Mouse (Mus musculus) midbrain, embryonic 11.5 days (tissue): Measurements from ENCODE around the gene Prex1. TPM values are rescaled to one million over a fixed set of nuclear protein-coding genes. Genes with fewer than 3 reads are reported as not detected.
A peak's percentile ranks its signal among the peaks of the same experiment; 100 is the strongest.
"Not testable (repeated sequence)": the region's sequence is repeated elsewhere in the genome, so short reads cannot be mapped to it uniquely, and the experiment has no call there.

Source experiments
- ATAC-seq: fragments of 200-750 bp; cut with Nextera tagmentation; 2 replicates; pipeline ENCODE4 v1.8.0; 2017; ENCODE audit warnings: moderate TSS enrichment, moderate library complexity; ENCODE audit not compliant: low FRiP score
- DNase-seq: peaks from one replicate; pipeline ENCODE4 v3.0.0; 2015; ENCODE audit warnings: low spot score; ENCODE audit errors: missing footprints
- H3K27ac ChIP-seq: fragments of 300-500 bp; sonication (generic); 2 replicates; pipeline ENCODE4 v1.5.1; 2014; ENCODE audit warnings: low read depth, low read length
- H3K27me3 ChIP-seq: fragments of 300-500 bp; sonication (generic); 2 replicates; pipeline ENCODE4 v1.6.1; 2014; ENCODE audit warnings: mild to moderate bottlenecking, low read length, moderate library complexity, mixed read lengths; ENCODE audit not compliant: control insufficient read depth, insufficient read depth
- H3K36me3 ChIP-seq: fragments of 300-500 bp; sonication (generic); 2 replicates; pipeline ENCODE4 v1.6.1; 2014; ENCODE audit warnings: mild to moderate bottlenecking, low read length, moderate library complexity, mixed read lengths; ENCODE audit not compliant: control insufficient read depth, insufficient read depth
- H3K4me1 ChIP-seq: fragments of 300-500 bp; sonication (generic); 2 replicates; pipeline ENCODE4 v1.6.1; 2014; ENCODE audit warnings: low read length; ENCODE audit not compliant: control insufficient read depth, insufficient read depth
- H3K4me2 ChIP-seq: fragments of 300-500 bp; sonication (generic); 2 replicates; pipeline ENCODE4 v1.6.1; 2014; ENCODE audit warnings: mild to moderate bottlenecking, moderate library complexity
- H3K4me3 ChIP-seq: fragments of 300-500 bp; sonication (generic); 2 replicates; pipeline ENCODE4 v1.5.1; 2014; ENCODE audit warnings: low read depth, low read length
- H3K9ac ChIP-seq: fragments of 300-500 bp; sonication (generic); 2 replicates; pipeline ENCODE4 v1.6.1; 2014; ENCODE audit warnings: low read length
- H3K9me3 ChIP-seq: fragments of 300-500 bp; sonication (generic); 2 replicates; pipeline ENCODE4 v1.6.1; 2016; ENCODE audit warnings: low read length; ENCODE audit not compliant: control insufficient read depth
- WGBS: fragments of 180-500 bp; shearing (Covaris S2); extraction: QIAGEN DNeasy Blood & Tissue Kit; methylation state at CpG from one replicate; pipeline ENCODE4 v1.1.7; 2014; 5-methylcytosine and 5-hydroxymethylcytosine counted together
- polyA plus RNA-seq: library from polyadenylated mRNA; unstranded; fragments of >200 nt; fragmentation: Nextera tagmentation; extraction: Ambion mirVana; gene quantifications from 2 replicates; pipeline ENCODE4 v1.2.1, GENCODE M21; 2014

Prex1 gene
- polyA plus RNA-seq, 1 experiment from 2014 or later, result 19.8 TPM

GRCm38 (mm10) chr2:166741445-166741844 lies 27.8 kb upstream of the Prex1 start:
- Histone ChIP-seq H3K4me3 (no peak overlapping the region), H3K4me2 (no peak overlapping the region), H3K27ac (no peak overlapping the region), H3K27me3 (no peaks in the 10 kb centered on the region; the same call in 1 of the 2 replicates), H3K9ac (no peak overlapping the region), H3K9me3 (no peaks in the 10 kb centered on the region), H3K36me3 (no peaks in the 10 kb centered on the region), H3K4me1 (peaks cover 3% of the 10 kb centered on the region)
- ATAC-seq, result no peak
- 86% methylated on average over 6 of the region's 6 CpGs for WGBS
- peak; percentile 71 for DNase-seq

- no peaks in the 10 kb centered on the region for H3K9me3 ChIP-seq
- peaks cover 3% of the 10 kb centered on the region for H3K4me1 ChIP-seq
- H3K27me3 ChIP-seq, result no peaks in the 10 kb centered on the region; the same call in 1 of the 2 replicates
- no peak overlapping the region for H3K27ac ChIP-seq
- H3K4me3 ChIP-seq, result no peak overlapping the region
- ATAC-seq (no peak), DNase-seq (no peak)
- H3K4me2 ChIP-seq, result no peak overlapping the region
- H3K36me3 ChIP-seq, result no peaks in the 10 kb centered on the region
- H3K9ac ChIP-seq, result no peak overlapping the region
- 86% methylated on average over 6 of the region's 6 CpGs for whole genome bisulfite sequencing
Observed at GRCm38 (mm10) chr2:166740396-166740795, 26.8 kb upstream of the Prex1 start.

- DNase-seq (peak; percentile 82), ATAC-seq (no peak)
- H3K9ac ChIP-seq, result no peak overlapping the region
- no peaks in the 10 kb centered on the region for H3K36me3 ChIP-seq
- H3K4me1 ChIP-seq, result no peaks in the 10 kb centered on the region
- no peak overlapping the region for H3K4me3 ChIP-seq
- H3K4me2 ChIP-seq, result no peak overlapping the region
- H3K27ac ChIP-seq, result no peak overlapping the region
- H3K9me3 ChIP-seq, result no peaks in the 10 kb centered on the region
- no peaks in the 10 kb centered on the region for H3K27me3 ChIP-seq
- 74% methylated on average over 7 of the region's 7 CpGs for WGBS
Observed at GRCm38 (mm10) chr2:166737307-166737706, 23.7 kb upstream of the Prex1 start.

- H3K27ac ChIP-seq, result no peak overlapping the region
- ATAC-seq, result no peak
- WGBS, result 35% methylated on average over 15 of the region's 15 CpGs
- no peaks in the 10 kb centered on the region for H3K27me3 ChIP-seq
- DNase-seq, result peak; percentile 89
- H3K4me2 ChIP-seq, result no peak overlapping the region
- H3K36me3 ChIP-seq, result no peaks in the 10 kb centered on the region
- H3K9me3 ChIP-seq, result no peaks in the 10 kb centered on the region
- peaks cover 3% of the 10 kb centered on the region; the same call in 1 of the 2 replicates for H3K4me1 ChIP-seq
- H3K9ac ChIP-seq, result no peak overlapping the region
- H3K4me3 ChIP-seq, result no peak overlapping the region
Observed at GRCm38 (mm10) chr2:166735469-166736001, 21.9 kb upstream of the Prex1 start.

GRCm38 (mm10) chr2:166732860-166733259 lies 19.2 kb upstream of the Prex1 start:
- DNase-seq (peak; percentile 44), ATAC-seq (no peak)
- Histone ChIP-seq H3K4me3 (no peak overlapping the region), H3K4me1 (peaks cover 16% of the 10 kb centered on the region), H3K9me3 (no peaks in the 10 kb centered on the region), H3K4me2 (no peak overlapping the region), H3K27me3 (no peaks in the 10 kb centered on the region), H3K9ac (no peak overlapping the region), H3K27ac (no peak overlapping the region), H3K36me3 (no peaks in the 10 kb centered on the region)
- 91% methylated on average over 2 of the region's 2 CpGs for WGBS

- DNase-seq (peak; percentile 67), ATAC-seq (no peak)
- H3K4me2 ChIP-seq, result no peak overlapping the region
- WGBS, result 85% methylated on average over 4 of the region's 4 CpGs
- no peaks in the 10 kb centered on the region for H3K27me3 ChIP-seq
- H3K36me3 ChIP-seq, result no peaks in the 10 kb centered on the region
- H3K4me3 ChIP-seq, result no peak overlapping the region
- peaks cover 16% of the 10 kb centered on the region for H3K4me1 ChIP-seq
- no peak overlapping the region for H3K27ac ChIP-seq
- no peak overlapping the region for H3K9ac ChIP-seq
- no peaks in the 10 kb centered on the region for H3K9me3 ChIP-seq
Observed at GRCm38 (mm10) chr2:166732146-166732545, 18.5 kb upstream of the Prex1 start.

GRCm38 (mm10) chr2:166731102-166731883 lies 17.7 kb upstream of the Prex1 start:
- ATAC-seq, H3K4me3 ChIP-seq, H3K9me3 ChIP-seq, DNase-seq, H3K36me3 ChIP-seq, H3K27me3 ChIP-seq, H3K4me2 ChIP-seq, H3K9ac ChIP-seq: not testable (repeated sequence)
- peaks cover 16% of the 10 kb centered on the region for H3K4me1 ChIP-seq
- WGBS, result 85% methylated on average over 1 of the region's 1 CpGs
- H3K27ac ChIP-seq, result peak overlapping the region; percentile 52; the same call in 1 of the 2 replicates

- H3K4me3 ChIP-seq, result no peak overlapping the region
Observed at GRCm38 (mm10) chr2:166730567-166730915, 16.9 kb upstream of the Prex1 start.

More at GRCm38 (mm10) chr2:166730567-166730915, 16.9 kb upstream of the Prex1 start:
- H3K4me2 ChIP-seq, result no peak overlapping the region
- no peaks in the 10 kb centered on the region for H3K9me3 ChIP-seq
- H3K4me1 ChIP-seq, result peaks cover 16% of the 10 kb centered on the region
- DNase-seq, result peak; percentile 91
- 59% methylated on average over 6 of the region's 6 CpGs for WGBS
- peak overlapping the region; percentile 1; the same call in 1 of the 2 replicates for H3K9ac ChIP-seq
- H3K27me3 ChIP-seq, result no peaks in the 10 kb centered on the region
- H3K27ac ChIP-seq, result peak overlapping the region; percentile 52
- no peak for ATAC-seq
- no peaks in the 10 kb centered on the region for H3K36me3 ChIP-seq
